Mouse (Mus musculus): ENCODE results near the gene Rxfp1. TPM values are rescaled to one million over a fixed set of nuclear protein-coding genes. Genes with fewer than 3 reads are reported as not detected.
"Not testable (repeated sequence)": the region's sequence is repeated elsewhere in the genome, so short reads cannot be mapped to it uniquely, and the experiment has no call there.

The Rxfp1 gene
- polyA plus RNA-seq, 1 experiment from 2014 or later, result not detected

DNA sequence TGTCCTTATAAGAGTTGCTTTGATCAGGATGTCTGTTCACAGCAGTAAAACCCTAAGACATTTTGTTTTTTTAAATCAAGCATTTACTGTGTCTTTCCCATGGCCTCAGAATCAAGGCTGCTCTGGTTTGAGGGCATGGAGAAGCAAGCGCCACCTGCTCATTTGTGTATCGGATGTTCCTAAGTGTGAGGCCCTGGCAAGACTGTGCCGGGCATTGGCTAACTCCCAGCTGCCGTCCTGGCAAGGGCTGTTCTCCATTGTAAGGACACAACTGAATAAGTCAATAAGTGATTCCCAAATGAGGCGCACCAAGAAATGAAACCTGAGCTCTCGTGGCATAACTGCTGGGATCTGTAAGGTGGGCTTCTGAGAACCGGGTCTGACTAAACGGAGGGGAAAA is 31.2 kb downstream of the Rxfp1 start:
- H3K9ac ChIP-seq, result no peak overlapping the region
- 72% methylated on average over 8 of the region's 8 CpGs for WGBS

DNA sequence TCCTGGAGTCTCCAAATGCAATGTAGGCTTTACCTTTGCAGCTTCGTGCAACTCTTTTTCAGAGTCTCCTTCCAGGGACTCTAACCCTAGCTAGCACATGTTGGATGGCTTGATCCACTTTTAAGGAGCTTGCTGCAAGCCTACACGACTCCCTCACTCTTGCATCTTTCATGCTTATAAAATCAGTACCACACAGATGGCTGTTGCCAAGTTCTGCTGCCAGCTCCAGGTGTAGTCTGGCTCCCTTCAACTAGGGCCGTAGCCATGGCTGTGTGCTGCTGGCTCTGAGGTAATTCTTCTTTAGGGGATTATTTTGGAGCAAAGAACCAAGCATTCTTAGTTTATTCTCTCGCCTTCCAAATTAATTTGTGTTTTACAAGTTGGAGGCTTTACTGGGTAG is 34.5 kb downstream of the Rxfp1 start:
- Histone ChIP-seq H3K4me3 (no peak overlapping the region), H3K4me1 (no peaks in the 10 kb centered on the region), H3K36me3 (ENCODE audit: poor library complexity, severe bottlenecking) (no peaks in the 10 kb centered on the region), H3K4me2 (no peak overlapping the region), H3K27ac (no peak overlapping the region), H3K9me3 (replicated peaks) (no peaks in the 10 kb centered on the region), H3K9ac (no peak overlapping the region), H3K27me3 (no peaks in the 10 kb centered on the region)
- 82% methylated on average over 4 of the region's 4 CpGs for WGBS
- ATAC-seq, result no peak

More for the DNA sequence above, 31.2 kb downstream of the Rxfp1 start:
- Histone ChIP-seq H3K9me3 (replicated peaks) (no peaks in the 10 kb centered on the region; the same call in 1 of the 2 replicates), H3K27ac (no peak overlapping the region), H3K4me2 (no peak overlapping the region), H3K4me3 (no peak overlapping the region), H3K36me3 (ENCODE audit: poor library complexity, severe bottlenecking) (no peaks in the 10 kb centered on the region), H3K27me3 (no peaks in the 10 kb centered on the region), H3K4me1 (no peaks in the 10 kb centered on the region)
- no peak for ATAC-seq

GRCm38 (mm10) chr3:79691957-79692356 is 45.7 kb downstream of the Rxfp1 start:
- Histone ChIP-seq H3K27me3 (no peaks in the 10 kb centered on the region), H3K4me3 (no peak overlapping the region), H3K36me3 (ENCODE audit: poor library complexity, severe bottlenecking) (no peaks in the 10 kb centered on the region), H3K4me2 (no peak overlapping the region), H3K9ac (no peak overlapping the region), H3K4me1 (no peaks in the 10 kb centered on the region), H3K27ac (no peak overlapping the region), H3K9me3 (replicated peaks) (no peaks in the 10 kb centered on the region)
- WGBS, result 92% methylated on average over 2 of the region's 2 CpGs
- no peak for ATAC-seq

GRCm38 (mm10) chr3:79690111-79690651 is 47.5 kb downstream of the Rxfp1 start:
- no peak for ATAC-seq
- Histone ChIP-seq H3K4me1 (no peaks in the 10 kb centered on the region), H3K27me3 (no peaks in the 10 kb centered on the region), H3K4me2 (no peak overlapping the region), H3K9me3 (replicated peaks) (no peaks in the 10 kb centered on the region), H3K36me3 (ENCODE audit: poor library complexity, severe bottlenecking) (no peaks in the 10 kb centered on the region), H3K9ac (no peak overlapping the region), H3K27ac (no peak overlapping the region), H3K4me3 (no peak overlapping the region)
- WGBS, result 92% methylated on average over 9 of the region's 9 CpGs

DNA sequence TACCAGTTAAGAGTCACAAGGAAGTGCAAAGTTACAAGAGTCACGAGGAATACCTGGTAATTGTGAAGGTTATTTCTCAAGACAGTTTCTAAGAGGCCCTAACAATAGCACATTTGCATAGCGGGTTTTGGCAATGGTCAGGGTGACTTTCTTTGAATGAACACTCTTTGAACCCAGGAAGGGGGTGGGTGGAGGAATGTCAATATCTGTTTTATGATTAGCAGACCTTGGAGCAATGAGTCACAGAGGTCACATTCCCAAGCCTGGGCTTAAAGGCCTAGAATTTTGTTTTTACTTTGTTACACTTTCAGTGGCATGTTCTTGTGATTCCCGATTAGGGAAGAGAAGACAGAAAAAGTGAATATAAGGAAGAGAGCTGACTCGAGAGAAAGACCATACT is 49.6 kb downstream of the Rxfp1 start:
- ATAC-seq, H3K9ac ChIP-seq: not testable (repeated sequence)
- 84% methylated on average over 4 of the region's 4 CpGs for WGBS

DNA sequence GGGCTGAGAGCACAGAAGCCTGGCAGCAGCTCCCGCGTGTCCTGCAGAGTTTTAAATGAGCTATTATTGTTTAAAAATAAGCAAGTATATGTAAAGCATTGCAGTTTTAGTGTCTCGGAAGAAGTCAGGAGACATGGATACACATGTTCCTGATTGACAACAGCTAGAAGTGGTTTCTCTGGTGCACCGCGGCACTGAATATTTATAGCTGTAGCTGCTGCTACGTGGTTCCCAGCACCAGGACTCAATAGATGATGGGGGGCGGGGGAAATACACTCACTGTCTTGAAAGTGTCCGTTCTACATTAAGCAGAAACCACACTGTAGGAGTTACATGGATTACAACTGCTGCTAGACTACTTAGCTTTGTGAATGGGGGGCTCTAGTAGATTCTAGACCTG is 54.2 kb downstream of the Rxfp1 start:
- no peak overlapping the region for H3K4me2 ChIP-seq
- no peak overlapping the region for H3K4me3 ChIP-seq
- ATAC-seq, result no peak
- H3K27ac ChIP-seq, result no peak overlapping the region
- WGBS, result 81% methylated on average over 8 of the region's 8 CpGs
- H3K27me3 ChIP-seq, result no peaks in the 10 kb centered on the region
- no peak overlapping the region for H3K9ac ChIP-seq
- H3K36me3 ChIP-seq (ENCODE audit: poor library complexity, severe bottlenecking), result no peaks in the 10 kb centered on the region
- H3K4me1 ChIP-seq, result no peaks in the 10 kb centered on the region
- H3K9me3 ChIP-seq (replicated peaks), result no peaks in the 10 kb centered on the region

More for the DNA sequence above, 49.6 kb downstream of the Rxfp1 start:
- H3K4me3 ChIP-seq; H3K27ac ChIP-seq; H3K4me2 ChIP-seq; H3K27me3 ChIP-seq; H3K36me3 ChIP-seq (ENCODE audit: poor library complexity, severe bottlenecking); H3K9me3 ChIP-seq (replicated peaks); H3K4me1 ChIP-seq: not testable (repeated sequence)

- 56% methylated on average over 14 of the region's 14 CpGs for WGBS
- no peak overlapping the region for H3K27ac ChIP-seq
Observed at GRCm38 (mm10) chr3:79682351-79683132, 55.1 kb downstream of the Rxfp1 start.

DNA sequence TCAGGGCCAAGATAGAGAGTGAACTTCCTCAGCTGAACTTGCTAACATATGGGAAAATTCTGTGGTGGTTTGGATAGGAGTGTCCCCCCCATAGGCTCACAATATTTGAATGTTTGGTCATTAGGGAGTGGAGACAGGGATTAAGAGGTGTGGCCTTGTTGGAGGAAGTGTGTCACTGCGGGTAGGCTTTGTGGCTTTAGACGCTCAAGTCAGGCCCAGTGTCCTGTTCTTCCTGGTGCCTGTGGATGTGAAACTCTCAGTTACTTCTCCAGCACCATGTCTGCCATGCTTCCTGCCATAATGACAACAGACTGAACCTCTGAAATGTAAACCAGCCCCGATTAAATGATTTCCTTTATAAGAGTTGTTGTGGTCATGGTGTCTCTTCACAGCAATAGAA is 61.3 kb downstream of the Rxfp1 start:
- H3K4me2 ChIP-seq, result no peak overlapping the region
- no peaks in the 10 kb centered on the region for H3K27me3 ChIP-seq
- WGBS, result 95% methylated on average over 3 of the region's 3 CpGs
- ATAC-seq, result no peak
- no peak overlapping the region for H3K27ac ChIP-seq
- no peaks in the 10 kb centered on the region for H3K4me1 ChIP-seq
- H3K36me3 ChIP-seq (ENCODE audit: poor library complexity, severe bottlenecking), result no peaks in the 10 kb centered on the region
- H3K9me3 ChIP-seq (replicated peaks), result no peaks in the 10 kb centered on the region
- H3K9ac ChIP-seq, result no peak overlapping the region
- no peak overlapping the region for H3K4me3 ChIP-seq

More at GRCm38 (mm10) chr3:79682351-79683132, 55.1 kb downstream of the Rxfp1 start:
- Histone ChIP-seq H3K4me3 (no peak overlapping the region), H3K36me3 (ENCODE audit: poor library complexity, severe bottlenecking) (no peaks in the 10 kb centered on the region), H3K9me3 (replicated peaks) (no peaks in the 10 kb centered on the region), H3K4me1 (no peaks in the 10 kb centered on the region), H3K9ac (no peak overlapping the region), H3K4me2 (no peak overlapping the region), H3K27me3 (no peaks in the 10 kb centered on the region)
- no peak for ATAC-seq

DNA sequence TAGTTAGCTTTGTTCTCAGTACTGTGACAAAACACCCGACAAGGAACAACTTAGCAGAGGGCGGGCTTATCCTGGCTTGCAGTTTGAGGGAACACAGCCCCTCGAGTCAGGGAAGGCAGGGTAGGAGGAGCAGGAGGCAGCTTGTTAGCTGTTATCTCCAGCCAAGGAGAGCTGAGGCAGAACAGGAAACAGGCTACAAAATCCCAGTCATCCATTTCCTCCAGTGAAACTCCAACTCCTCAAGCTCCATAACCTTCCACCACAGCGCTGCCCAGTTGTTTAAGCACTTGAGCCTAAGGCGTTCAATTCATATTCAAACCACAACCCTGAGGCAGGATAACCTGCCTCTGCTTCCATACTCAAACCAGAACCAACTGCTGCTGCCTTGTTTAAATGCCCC is 63.0 kb downstream of the Rxfp1 start:
- no peak for ATAC-seq
- H3K4me2 ChIP-seq, result no peak overlapping the region
- no peak overlapping the region for H3K9ac ChIP-seq
- no peaks in the 10 kb centered on the region for H3K9me3 ChIP-seq (replicated peaks)
- no peak overlapping the region for H3K4me3 ChIP-seq
- no peaks in the 10 kb centered on the region for H3K36me3 ChIP-seq (ENCODE audit: poor library complexity, severe bottlenecking)
- H3K4me1 ChIP-seq, result no peaks in the 10 kb centered on the region
- 81% methylated on average over 5 of the region's 5 CpGs for WGBS
- H3K27ac ChIP-seq, result no peak overlapping the region
- H3K27me3 ChIP-seq, result no peaks in the 10 kb centered on the region

GRCm38 (mm10) chr3:79673082-79673481 is 64.6 kb downstream of the Rxfp1 start:
- no peaks in the 10 kb centered on the region for H3K27me3 ChIP-seq
- no peak overlapping the region for H3K4me2 ChIP-seq
- 11% methylated on average over 4 of the region's 4 CpGs for WGBS
- peak; percentile 50; the same call in 1 of the 2 replicates for ATAC-seq
- H3K4me3 ChIP-seq, result no peak overlapping the region
- H3K36me3 ChIP-seq (ENCODE audit: poor library complexity, severe bottlenecking), result no peaks in the 10 kb centered on the region
- no peaks in the 10 kb centered on the region for H3K9me3 ChIP-seq (replicated peaks)
- no peak overlapping the region for H3K27ac ChIP-seq
- no peaks in the 10 kb centered on the region for H3K4me1 ChIP-seq
- no peak overlapping the region for H3K9ac ChIP-seq

- WGBS, result 76% methylated on average over 16 of the region's 16 CpGs
Observed at GRCm38 (mm10) chr3:79672188-79672587, 65.5 kb downstream of the Rxfp1 start.

GRCm38 (mm10) chr3:79670556-79670955 is 67.1 kb downstream of the Rxfp1 start:
- Histone ChIP-seq H3K9ac (no peak overlapping the region), H3K36me3 (ENCODE audit: poor library complexity, severe bottlenecking) (no peaks in the 10 kb centered on the region), H3K4me2 (no peak overlapping the region), H3K4me1 (no peaks in the 10 kb centered on the region), H3K27me3 (no peaks in the 10 kb centered on the region), H3K4me3 (no peak overlapping the region), H3K27ac (no peak overlapping the region), H3K9me3 (replicated peaks) (no peaks in the 10 kb centered on the region)
- WGBS, result 84% methylated on average over 7 of the region's 7 CpGs
- no peak for ATAC-seq

More at GRCm38 (mm10) chr3:79672188-79672587, 65.5 kb downstream of the Rxfp1 start:
- no peaks in the 10 kb centered on the region for H3K36me3 ChIP-seq (ENCODE audit: poor library complexity, severe bottlenecking)
- no peaks in the 10 kb centered on the region for H3K27me3 ChIP-seq
- no peak overlapping the region for H3K27ac ChIP-seq
- no peaks in the 10 kb centered on the region for H3K9me3 ChIP-seq (replicated peaks)
- no peaks in the 10 kb centered on the region for H3K4me1 ChIP-seq
- no peak overlapping the region for H3K4me2 ChIP-seq
- H3K4me3 ChIP-seq, result no peak overlapping the region
- no peak overlapping the region for H3K9ac ChIP-seq
- ATAC-seq, result no peak
